Mouse (Mus musculus): ENCODE measurements around the gene Helz2. TPM values are rescaled to one million over a fixed set of nuclear protein-coding genes. Genes with fewer than 3 reads are reported as not detected.

Helz2 gene
- polyA plus RNA-seq, 1 experiment from 2014 or later, result 1.9 TPM

GRCm38 (mm10) chr2:181213021-181213445, 28.8 kb downstream of the Helz2 start, which contains the start of gene Srms:
Srms (minus strand) TSS chr2:181213185.
- H3K9ac ChIP-seq (ENCODE audit: low read length), result peak within 1 kb of the TSS; percentile 56
- peak within 1 kb of the TSS; percentile 60 for H3K4me2 ChIP-seq (ENCODE audit: low read depth, low read length)
- peak; percentile 62; the same call in 1 of the 2 replicates for ATAC-seq (ENCODE audit: insufficient read depth, low FRiP score)
- peaks cover 7% of the 10 kb centered on the region for H3K4me1 ChIP-seq (ENCODE audit: control insufficient read depth, insufficient read depth, low read length)
- H3K9me3 ChIP-seq (replicated peaks; ENCODE audit: control insufficient read depth, low read length), result no peaks in the 10 kb centered on the region
- H3K36me3 ChIP-seq (ENCODE audit: control insufficient read depth, insufficient read depth, low read length), result no peaks in the 10 kb centered on the region
- no peak within 1 kb of the TSS for H3K27ac ChIP-seq (ENCODE audit: low read length)
- peaks cover 19% of the 10 kb centered on the region for H3K27me3 ChIP-seq (ENCODE audit: control insufficient read depth, insufficient read depth, low read length)
- H3K4me3 ChIP-seq (replicated peaks; ENCODE audit: low read length), result peak within 1 kb of the TSS; percentile 43
- 1% methylated on average over 17 of the region's 17 CpGs for WGBS

GRCm38 (mm10) chr2:181212389-181213020, 29.3 kb downstream of the Helz2 start:
- H3K4me1 ChIP-seq (ENCODE audit: control insufficient read depth, insufficient read depth, low read length), result peaks cover 7% of the 10 kb centered on the region
- WGBS, result 4% methylated on average over 34 of the region's 34 CpGs
- H3K9me3 ChIP-seq (replicated peaks; ENCODE audit: control insufficient read depth, low read length), result no peaks in the 10 kb centered on the region
- no peak for ATAC-seq (ENCODE audit: insufficient read depth, low FRiP score)
- H3K4me2 ChIP-seq (ENCODE audit: low read depth, low read length), result peak overlapping the region; percentile 60
- H3K27me3 ChIP-seq (ENCODE audit: control insufficient read depth, insufficient read depth, low read length), result peaks cover 19% of the 10 kb centered on the region
- H3K9ac ChIP-seq (ENCODE audit: low read length), result peak overlapping the region; percentile 56
- no peak overlapping the region for H3K27ac ChIP-seq (ENCODE audit: low read length)
- H3K4me3 ChIP-seq (replicated peaks; ENCODE audit: low read length), result peak overlapping the region; percentile 43
- H3K36me3 ChIP-seq (ENCODE audit: control insufficient read depth, insufficient read depth, low read length), result no peaks in the 10 kb centered on the region

- Histone ChIP-seq H3K4me2 (ENCODE audit: low read depth, low read length) (no peak overlapping the region), H3K27ac (ENCODE audit: low read length) (no peak overlapping the region), H3K4me3 (replicated peaks; ENCODE audit: low read length) (no peak overlapping the region), H3K4me1 (ENCODE audit: control insufficient read depth, insufficient read depth, low read length) (no peaks in the 10 kb centered on the region), H3K9ac (ENCODE audit: low read length) (no peak overlapping the region), H3K9me3 (replicated peaks; ENCODE audit: control insufficient read depth, low read length) (no peaks in the 10 kb centered on the region), H3K36me3 (ENCODE audit: control insufficient read depth, insufficient read depth, low read length) (no peaks in the 10 kb centered on the region), H3K27me3 (ENCODE audit: control insufficient read depth, insufficient read depth, low read length) (no peaks in the 10 kb centered on the region)
- ATAC-seq (ENCODE audit: insufficient read depth, low FRiP score), result peak; percentile 51; the same call in 1 of the 2 replicates
- WGBS, result 63% methylated on average over 9 of the region's 9 CpGs
These were observed 35.7 kb downstream of the Helz2 start for GRCm38 (mm10) chr2:181206118-181206517.

GRCm38 (mm10) chr2:181205678-181206077, 36.1 kb downstream of the Helz2 start:
- no peaks in the 10 kb centered on the region for H3K9me3 ChIP-seq (replicated peaks; ENCODE audit: control insufficient read depth, low read length)
- no peaks in the 10 kb centered on the region for H3K27me3 ChIP-seq (ENCODE audit: control insufficient read depth, insufficient read depth, low read length)
- H3K4me2 ChIP-seq (ENCODE audit: low read depth, low read length), result no peak overlapping the region
- H3K36me3 ChIP-seq (ENCODE audit: control insufficient read depth, insufficient read depth, low read length), result no peaks in the 10 kb centered on the region
- H3K27ac ChIP-seq (ENCODE audit: low read length), result no peak overlapping the region
- 77% methylated on average over 5 of the region's 5 CpGs for WGBS
- no peak overlapping the region for H3K9ac ChIP-seq (ENCODE audit: low read length)
- H3K4me3 ChIP-seq (replicated peaks; ENCODE audit: low read length), result no peak overlapping the region
- H3K4me1 ChIP-seq (ENCODE audit: control insufficient read depth, insufficient read depth, low read length), result no peaks in the 10 kb centered on the region
- ATAC-seq (ENCODE audit: insufficient read depth, low FRiP score), result no peak

GRCm38 (mm10) chr2:181202886-181203285, 38.9 kb downstream of the Helz2 start:
- no peaks in the 10 kb centered on the region for H3K4me1 ChIP-seq (ENCODE audit: control insufficient read depth, insufficient read depth, low read length)
- no peaks in the 10 kb centered on the region for H3K9me3 ChIP-seq (replicated peaks; ENCODE audit: control insufficient read depth, low read length)
- no peaks in the 10 kb centered on the region for H3K27me3 ChIP-seq (ENCODE audit: control insufficient read depth, insufficient read depth, low read length)
- no peak overlapping the region for H3K4me2 ChIP-seq (ENCODE audit: low read depth, low read length)
- 64% methylated on average over 6 of the region's 6 CpGs for WGBS
- H3K36me3 ChIP-seq (ENCODE audit: control insufficient read depth, insufficient read depth, low read length), result no peaks in the 10 kb centered on the region
- no peak for ATAC-seq (ENCODE audit: insufficient read depth, low FRiP score)
- H3K27ac ChIP-seq (ENCODE audit: low read length), result no peak overlapping the region
- H3K4me3 ChIP-seq (replicated peaks; ENCODE audit: low read length), result no peak overlapping the region
- no peak overlapping the region for H3K9ac ChIP-seq (ENCODE audit: low read length)

GRCm38 (mm10) chr2:181202422-181202821, 39.4 kb downstream of the Helz2 start, which contains the start of gene Ptk6:
Ptk6 (minus strand) TSS chr2:181202789.
- H3K36me3 ChIP-seq (ENCODE audit: control insufficient read depth, insufficient read depth, low read length), result no peaks in the 10 kb centered on the region
- H3K4me2 ChIP-seq (ENCODE audit: low read depth, low read length), result no peak within 1 kb of the TSS
- H3K4me3 ChIP-seq (replicated peaks; ENCODE audit: low read length), result no peak within 1 kb of the TSS
- 79% methylated on average over 3 of the region's 3 CpGs for WGBS
- H3K27ac ChIP-seq (ENCODE audit: low read length), result no peak within 1 kb of the TSS
- no peak for ATAC-seq (ENCODE audit: insufficient read depth, low FRiP score)
- no peaks in the 10 kb centered on the region for H3K4me1 ChIP-seq (ENCODE audit: control insufficient read depth, insufficient read depth, low read length)
- H3K27me3 ChIP-seq (ENCODE audit: control insufficient read depth, insufficient read depth, low read length), result no peaks in the 10 kb centered on the region
- no peaks in the 10 kb centered on the region for H3K9me3 ChIP-seq (replicated peaks; ENCODE audit: control insufficient read depth, low read length)
- H3K9ac ChIP-seq (ENCODE audit: low read length), result no peak within 1 kb of the TSS

GRCm38 (mm10) chr2:181201606-181202005, 40.2 kb downstream of the Helz2 start:
- Histone ChIP-seq H3K27ac (ENCODE audit: low read length) (no peak overlapping the region), H3K9me3 (replicated peaks; ENCODE audit: control insufficient read depth, low read length) (no peaks in the 10 kb centered on the region), H3K36me3 (ENCODE audit: control insufficient read depth, insufficient read depth, low read length) (no peaks in the 10 kb centered on the region), H3K4me3 (replicated peaks; ENCODE audit: low read length) (no peak overlapping the region), H3K27me3 (ENCODE audit: control insufficient read depth, insufficient read depth, low read length) (no peaks in the 10 kb centered on the region), H3K4me1 (ENCODE audit: control insufficient read depth, insufficient read depth, low read length) (no peaks in the 10 kb centered on the region), H3K4me2 (ENCODE audit: low read depth, low read length) (no peak overlapping the region), H3K9ac (ENCODE audit: low read length) (no peak overlapping the region)
- 66% methylated on average over 3 of the region's 3 CpGs for WGBS
- no peak for ATAC-seq (ENCODE audit: insufficient read depth, low FRiP score)

GRCm38 (mm10) chr2:181196628-181197300, 45.1 kb downstream of the Helz2 start:
- Histone ChIP-seq H3K9ac (ENCODE audit: low read length) (no peak overlapping the region), H3K4me3 (replicated peaks; ENCODE audit: low read length) (no peak overlapping the region), H3K9me3 (replicated peaks; ENCODE audit: control insufficient read depth, low read length) (no peaks in the 10 kb centered on the region), H3K4me2 (ENCODE audit: low read depth, low read length) (no peak overlapping the region), H3K4me1 (ENCODE audit: control insufficient read depth, insufficient read depth, low read length) (no peaks in the 10 kb centered on the region), H3K27ac (ENCODE audit: low read length) (no peak overlapping the region), H3K27me3 (ENCODE audit: control insufficient read depth, insufficient read depth, low read length) (no peaks in the 10 kb centered on the region), H3K36me3 (ENCODE audit: control insufficient read depth, insufficient read depth, low read length) (no peaks in the 10 kb centered on the region)
- no peak for ATAC-seq (ENCODE audit: insufficient read depth, low FRiP score)
- 83% methylated on average over 4 of the region's 4 CpGs for WGBS

GRCm38 (mm10) chr2:181193044-181193443, 48.8 kb downstream of the Helz2 start:
- Histone ChIP-seq H3K9ac (ENCODE audit: low read length) (no peak overlapping the region), H3K9me3 (replicated peaks; ENCODE audit: control insufficient read depth, low read length) (no peaks in the 10 kb centered on the region), H3K4me3 (replicated peaks; ENCODE audit: low read length) (no peak overlapping the region), H3K4me2 (ENCODE audit: low read depth, low read length) (no peak overlapping the region), H3K36me3 (ENCODE audit: control insufficient read depth, insufficient read depth, low read length) (no peaks in the 10 kb centered on the region), H3K4me1 (ENCODE audit: control insufficient read depth, insufficient read depth, low read length) (peaks cover 4% of the 10 kb centered on the region; the same call in 1 of the 2 replicates), H3K27ac (ENCODE audit: low read length) (no peak overlapping the region), H3K27me3 (ENCODE audit: control insufficient read depth, insufficient read depth, low read length) (no peaks in the 10 kb centered on the region)
- no peak for ATAC-seq (ENCODE audit: insufficient read depth, low FRiP score)
- WGBS, result 74% methylated on average over 3 of the region's 3 CpGs
